Mouse (Mus musculus) CH12.LX (cell line): Measurements from ENCODE around the gene Hoxb3. TPM values are rescaled to one million over a fixed set of nuclear protein-coding genes. Genes with fewer than 3 reads are reported as not detected.

Experiments
- DNase-seq: peaks from one replicate; pipeline ENCODE4 v3.0.0-alpha.2; 2013; ENCODE audit errors: extremely low read depth
- H3K27ac ChIP-seq: 2 replicates; pipeline ENCODE4 v1.5.1; 2012; ENCODE audit warnings: low read depth, mild to moderate bottlenecking, control low read depth, moderate library complexity; ENCODE audit not compliant: insufficient read depth
- H3K27me3 ChIP-seq: replicated peaks from 2 replicates; pipeline ENCODE3; 2012; ENCODE audit warnings: inconsistent platforms
- H3K36me3 ChIP-seq, 2 experiments: replicated peaks in 1 of 2; 2 replicates each; pipeline versions ENCODE3 to v1.6.1; 2012; ENCODE audit warnings: inconsistent platforms in 1 of 2, low read length in 1 of 2, mild to moderate bottlenecking in 1 of 2, mixed read lengths in 1 of 2, moderate library complexity in 1 of 2; ENCODE audit not compliant: control insufficient read depth in 1 of 2, insufficient read depth in 1 of 2
- H3K4me1 ChIP-seq, 2 experiments: 2 replicates each; pipeline ENCODE4 v1.6.1; 2012; ENCODE audit warnings: inconsistent platforms in 1 of 2, moderate library complexity in 1 of 2; ENCODE audit not compliant: insufficient read depth in 2 of 2, control insufficient read depth in 1 of 2
- H3K4me2 ChIP-seq: 2 replicates; pipeline ENCODE4 v1.6.1; 2012; ENCODE audit warnings: low read depth, mild to moderate bottlenecking, control low read depth; ENCODE audit not compliant: poor library complexity, insufficient read depth, severe bottlenecking
- H3K4me3 ChIP-seq, 3 experiments: fragments of 150-350 bp in 1 of 3; sonication (generic) in 1 of 3; replicated peaks in 1 of 3; 2 replicates each; pipeline versions ENCODE3 to v1.5.1; 2011 to 2012; ENCODE audit warnings: low read depth in 2 of 3, low read length in 2 of 3, mild to moderate bottlenecking in 2 of 3, moderate library complexity in 2 of 3, control low read depth in 1 of 3, improper control_type of control experiment in 1 of 3, inconsistent platforms in 1 of 3, mixed read lengths in 1 of 3; ENCODE audit not compliant: poor library complexity in 1 of 3
- H3K79me2 ChIP-seq: replicated peaks from 2 replicates; pipeline ENCODE4 v1.6.1; 2012; ENCODE audit warnings: mild to moderate bottlenecking, moderate library complexity; ENCODE audit not compliant: control insufficient read depth, poor library complexity, insufficient read depth, severe bottlenecking; ENCODE audit errors: extremely low read depth
- H3K9ac ChIP-seq: 2 replicates; pipeline ENCODE4 v1.6.1; 2012; ENCODE audit warnings: low read depth, mild to moderate bottlenecking, control low read depth, moderate library complexity; ENCODE audit not compliant: insufficient read depth
- H3K9me3 ChIP-seq: replicated peaks from 2 replicates; pipeline ENCODE3; 2012; ENCODE audit warnings: low read length, inconsistent platforms, mixed read lengths
- CHD1 ChIP-seq: IDR thresholded peaks from 2 replicates; pipeline ENCODE4 v1.6.1; 2012; ENCODE audit warnings: low read depth, low read length, improper control_type of control experiment, inconsistent platforms
- CHD2 ChIP-seq: IDR thresholded peaks from 2 replicates; pipeline ENCODE4 v1.6.1; 2011; ENCODE audit warnings: low read length, improper control_type of control experiment
- CTCF ChIP-seq, 2 experiments: IDR thresholded peaks in 1 of 2; conservative IDR thresholded peaks in 1 of 2; 2 replicates each; pipeline ENCODE4 v1.5.1; 2011 to 2012; ENCODE audit warnings: low read depth in 2 of 2, low read length in 2 of 2, improper control_type of control experiment in 1 of 2, inconsistent platforms in 1 of 2, mild to moderate bottlenecking in 1 of 2, moderate library complexity in 1 of 2
- E2F4 ChIP-seq: IDR thresholded peaks from 2 replicates; pipeline ENCODE4 v1.6.1; 2011; ENCODE audit warnings: low read depth, low read length, improper control_type of control experiment; ENCODE audit not compliant: insufficient replicate concordance
- ELF1 ChIP-seq: IDR thresholded peaks from 2 replicates; pipeline ENCODE4 v1.6.1; 2014; ENCODE audit warnings: low read depth, mild to moderate bottlenecking, inconsistent platforms, low read length, improper control_type of control experiment
- EP300 ChIP-seq: IDR thresholded peaks from 2 replicates; pipeline ENCODE4 v1.6.1; 2011; ENCODE audit warnings: low read length, improper control_type of control experiment
- ETS1 ChIP-seq: conservative IDR thresholded peaks from 2 replicates; pipeline ENCODE4 v1.6.1; 2012; ENCODE audit warnings: low read depth, mild to moderate bottlenecking, inconsistent platforms, low read length, improper control_type of control experiment, moderate library complexity
- GABPA ChIP-seq: IDR thresholded peaks from 2 replicates; pipeline ENCODE4 v1.6.1; 2012; ENCODE audit warnings: low read depth, low read length, improper control_type of control experiment, inconsistent platforms; ENCODE audit not compliant: insufficient replicate concordance
- IRF4 ChIP-seq: IDR thresholded peaks from 2 replicates; pipeline ENCODE4 v1.6.1; 2014; ENCODE audit warnings: low read depth, mild to moderate bottlenecking, inconsistent platforms, low read length, improper control_type of control experiment
- JUN ChIP-seq: IDR thresholded peaks from 2 replicates; pipeline ENCODE4 v1.6.1; 2011; ENCODE audit warnings: low read depth, mild to moderate bottlenecking, low read length, improper control_type of control experiment, moderate library complexity; ENCODE audit not compliant: insufficient read depth
- JUND ChIP-seq: conservative IDR thresholded peaks from 2 replicates; pipeline ENCODE4 v1.6.1; 2011; ENCODE audit warnings: low read depth, low read length, improper control_type of control experiment
- KAT2A ChIP-seq: IDR thresholded peaks from 2 replicates; pipeline ENCODE4 v1.6.1; 2012; ENCODE audit warnings: low read length, improper control_type of control experiment, inconsistent platforms; ENCODE audit not compliant: insufficient replicate concordance
- MAFK ChIP-seq: IDR thresholded peaks from 2 replicates; pipeline ENCODE4 v1.6.1; 2011; ENCODE audit warnings: low read length, improper control_type of control experiment; ENCODE audit not compliant: insufficient replicate concordance
- MAX ChIP-seq: IDR thresholded peaks from 2 replicates; pipeline ENCODE4 v1.6.1; 2011; ENCODE audit warnings: low read length, improper control_type of control experiment
- MEF2A ChIP-seq: IDR thresholded peaks from 2 replicates; pipeline ENCODE4 v1.6.1; 2014; ENCODE audit warnings: low read depth, mild to moderate bottlenecking, inconsistent platforms, low read length, improper control_type of control experiment, borderline replicate concordance
- MYC ChIP-seq: IDR thresholded peaks from 2 replicates; pipeline ENCODE4 v1.6.1; 2011; ENCODE audit warnings: low read depth, mild to moderate bottlenecking, improper control_type of control experiment, low read length
- NELFE ChIP-seq: IDR thresholded peaks from 2 replicates; pipeline ENCODE4 v1.6.1; 2011; ENCODE audit warnings: low read depth, low read length, improper control_type of control experiment
- NRF1 ChIP-seq: IDR thresholded peaks from 2 replicates; pipeline ENCODE4 v1.6.1; 2014; ENCODE audit warnings: low read depth, mild to moderate bottlenecking, inconsistent platforms, low read length, improper control_type of control experiment, moderate library complexity
- PAX5 ChIP-seq: IDR thresholded peaks from 2 replicates; pipeline ENCODE4 v1.6.1; 2012; ENCODE audit warnings: low read length, inconsistent platforms, mixed read lengths
- RAD21 ChIP-seq: IDR thresholded peaks from 2 replicates; pipeline ENCODE4 v1.6.1; 2011; ENCODE audit warnings: low read depth, mild to moderate bottlenecking, low read length, improper control_type of control experiment, moderate library complexity
- RCOR1 ChIP-seq: conservative IDR thresholded peaks from 2 replicates; pipeline ENCODE4 v1.6.1; 2012; ENCODE audit warnings: low read depth, mild to moderate bottlenecking, inconsistent platforms, low read length, improper control_type of control experiment
- SIN3A ChIP-seq: IDR thresholded peaks from 2 replicates; pipeline ENCODE4 v1.6.1; 2012; ENCODE audit warnings: low read length, improper control_type of control experiment, inconsistent platforms
- SMC3 ChIP-seq: IDR thresholded peaks from 2 replicates; pipeline ENCODE4 v1.6.1; 2011; ENCODE audit warnings: low read depth, low read length, improper control_type of control experiment
- TBP ChIP-seq: conservative IDR thresholded peaks from 2 replicates; pipeline ENCODE4 v1.6.1; 2011; ENCODE audit warnings: low read depth, low read length, improper control_type of control experiment
- TCF12 ChIP-seq: IDR thresholded peaks from 2 replicates; pipeline ENCODE4 v1.6.1; 2014; ENCODE audit warnings: low read depth, mild to moderate bottlenecking, inconsistent platforms, low read length, improper control_type of control experiment
- UBTF ChIP-seq: IDR thresholded peaks from 2 replicates; pipeline ENCODE4 v1.6.1; 2012; ENCODE audit warnings: low read depth, mild to moderate bottlenecking, inconsistent platforms, low read length, improper control_type of control experiment, moderate library complexity
- USF2 ChIP-seq: conservative IDR thresholded peaks from 2 replicates; pipeline ENCODE4 v1.6.1; 2011; ENCODE audit warnings: low read depth, low read length, improper control_type of control experiment
- ZC3H11A ChIP-seq: IDR thresholded peaks from 2 replicates; pipeline ENCODE4 v1.6.1; 2012; ENCODE audit warnings: low read depth, mild to moderate bottlenecking, inconsistent platforms, low read length, improper control_type of control experiment
- ZKSCAN1 ChIP-seq: IDR thresholded peaks from 2 replicates; pipeline ENCODE4 v1.6.1; 2012; ENCODE audit warnings: low read depth, inconsistent platforms, low read length, improper control_type of control experiment, borderline replicate concordance
- ZMIZ1 ChIP-seq: IDR thresholded peaks from 2 replicates; pipeline ENCODE4 v1.6.1; 2012; ENCODE audit warnings: low read depth, mild to moderate bottlenecking, inconsistent platforms, low read length, improper control_type of control experiment
- dilution Hi-C: fragments of 300-500 bp; cut with MboI; formaldehyde crosslinking; loops from 2 replicates; pipeline ENCODE4 v1.14.3; 2020; ENCODE audit warnings: low sequenced_read_pairs; ENCODE audit not compliant: extremely low pct_unique_long_range_greater_than_20kb, extremely low pct_ligation_motif_present
- in situ Hi-C: fragments of 300-500 bp; cut with MboI; formaldehyde crosslinking; loops from 3 replicates; pipeline ENCODE4 v1.14.3; 2019; ENCODE audit warnings: low sequenced_read_pairs, low pct_ligation_motif_present, low pct_unique_long_range_greater_than_20kb, mixed read lengths
- polyA plus RNA-seq: library from polyadenylated mRNA; unstranded; fragments of >175 nt; gene quantifications from 2 replicates; pipeline ENCODE4 v1.2.1, GENCODE M21; 2012; ENCODE audit warnings: low read depth; ENCODE audit not compliant: insufficient read length
- total RNA-seq, 2 experiments: library from RNA; depleted of rRNA; stranded (reverse); fragments of 300-350 nt in 1 of 2; fragments of >200 nt in 1 of 2; gene quantifications; 2 replicates each; pipeline ENCODE4 v1.2.3; 2012 to 2014

Hoxb3 gene
- total and polyA plus RNA-seq, 3 experiments = 0.07 to 0.29 (median 0.21) TPM

DNA sequence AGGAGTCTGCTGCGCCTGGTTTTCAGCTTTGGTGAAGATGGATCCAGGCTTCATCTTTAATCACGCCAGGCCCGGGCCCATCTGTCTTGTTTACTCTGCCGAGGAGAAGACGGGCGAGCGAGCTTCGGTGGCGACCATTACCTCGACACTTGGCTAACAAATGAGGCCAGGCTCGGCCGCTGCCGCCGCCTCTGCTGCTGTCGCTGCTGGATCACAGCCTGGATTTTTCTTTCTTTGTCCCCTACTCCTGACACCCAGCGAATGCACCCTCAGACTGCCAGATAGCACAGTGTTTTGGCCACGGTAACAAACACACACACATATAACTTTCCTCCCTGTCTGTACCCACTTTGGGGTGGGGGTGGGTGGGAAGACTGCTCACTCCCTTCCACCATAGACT lies 2.4 kb upstream of the Hoxb3 start:
- H3K27ac ChIP-seq = no peak overlapping the region
- peaks cover 0 to 11% of the 10 kb centered on the region in 2 experiments for H3K36me3 ChIP-seq
- dilution Hi-C loops = no loop called here
- in situ Hi-C loops = loop anchor here (25.0 kb wide), 1 partner anchor 217 kb away; no protein-coding TSS in a partner anchor
- H3K9me3 ChIP-seq = no peaks in the 10 kb centered on the region
- no peak overlapping the region for H3K9ac ChIP-seq
- no peak overlapping the region for H3K4me2 ChIP-seq
- H3K79me2 ChIP-seq = no peaks in the 10 kb centered on the region
- H3K4me3 ChIP-seq = no peak overlapping the region
- H3K27me3 ChIP-seq = peaks cover 7% of the 10 kb centered on the region
- H3K4me1 ChIP-seq = peaks cover 4 to 15% of the 10 kb centered on the region in 2 experiments; a peak in 2 of 4 replicates
- DNase-seq = no peak
- no peak for TF ChIP-seq MEF2A
- no peak for TF ChIP-seq CTCF (conservative IDR thresholded peaks at IDR 0.05 in 1 of 2, IDR thresholded peaks at IDR 0.05 in 1 of 2; ENCODE audit: low read depth in 2 of 2, low read length in 2 of 2)
- TF ChIP-seq GABPA = no peak
- no peak for TF ChIP-seq EP300
- no peak for TF ChIP-seq SIN3A
- no peak for TF ChIP-seq MYC
- no peak for TF ChIP-seq MAX
- TF ChIP-seq TBP = no peak
- no peak for TF ChIP-seq UBTF
- no peak for TF ChIP-seq MAFK
- TF ChIP-seq ZKSCAN1 = no peak
- TF ChIP-seq ETS1 = no peak
- TF ChIP-seq IRF4 = no peak
- no peak for TF ChIP-seq NELFE
- no peak for TF ChIP-seq RCOR1
- TF ChIP-seq USF2 = no peak
- TF ChIP-seq KAT2A = no peak
- TF ChIP-seq RAD21 = no peak
- TF ChIP-seq, all 38 proteins: peak for 0

DNA sequence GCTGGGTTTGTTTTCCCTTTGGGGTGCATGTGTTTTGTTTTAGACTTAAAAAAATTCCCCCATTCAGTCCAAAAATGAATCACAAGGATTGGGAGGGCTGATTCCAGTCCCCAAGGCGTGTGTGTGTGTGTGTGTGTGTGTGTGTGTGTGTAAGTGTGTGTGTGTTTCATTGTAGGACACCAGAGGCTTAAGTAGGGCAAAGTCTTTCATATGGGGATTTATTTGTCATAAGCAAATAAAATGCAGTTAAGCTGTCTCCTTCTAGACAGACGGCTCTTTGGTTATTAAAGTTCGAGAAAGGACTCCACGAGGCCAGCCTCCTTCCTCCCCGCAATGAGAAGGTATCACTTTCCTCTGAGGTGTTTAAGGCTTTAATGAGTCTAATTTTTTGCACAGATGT lies 1.3 kb upstream of the Hoxb3 start:
- Histone ChIP-seq H3K79me2 (no peaks in the 10 kb centered on the region), H3K4me1 (peaks cover 4 to 15% of the 10 kb centered on the region in 2 experiments; a peak in 2 of 4 replicates), H3K4me3 (no peak overlapping the region), H3K36me3 (peaks cover 0 to 11% of the 10 kb centered on the region in 2 experiments), H3K27me3 (no peaks in the 10 kb centered on the region), H3K9me3 (no peaks in the 10 kb centered on the region), H3K4me2 (no peak overlapping the region), H3K9ac (no peak overlapping the region), H3K27ac (no peak overlapping the region)
- TF ChIP-seq JUND (no peak), MAFK (no peak), MAX (no peak), KAT2A (no peak), E2F4 (no peak), NRF1 (no peak), PAX5 (no peak), ELF1 (no peak), CHD2 (no peak), SMC3 (no peak), SIN3A (no peak), CHD1 (no peak), TCF12 (no peak), ETS1 (no peak), ZMIZ1 (no peak), ZC3H11A (no peak), UBTF (no peak), JUN (no peak)
- in situ Hi-C loops (loop anchor here (25.0 kb wide), 1 partner anchor 215 kb away; no protein-coding TSS in a partner anchor), dilution Hi-C loops (no loop called here)
- DNase-seq = no peak
